Mouse (Mus musculus): ENCODE results near the gene Kazald1. TPM values are rescaled to one million over a fixed set of nuclear protein-coding genes. Genes with fewer than 3 reads are reported as not detected.

The Kazald1 gene
- polyA plus RNA-seq, 1 experiment from 2014 or later, result 3.7 TPM

- Histone ChIP-seq H3K9me3 (no peaks in the 10 kb centered on the region), H3K27ac (replicated peaks) (peak overlapping the region; percentile 88), H3K27me3 (replicated peaks; ENCODE audit: low read depth, poor library complexity, severe bottlenecking) (peaks cover 86% of the 10 kb centered on the region), H3K36me3 (replicated peaks) (no peaks in the 10 kb centered on the region), H3K4me1 (peaks cover 49% of the 10 kb centered on the region), H3K4me3 (peak overlapping the region; percentile 63)
- peak; percentile 88 for DNase-seq (ENCODE audit: low spot score)
- WGBS, result 10% methylated on average over 20 of the region's 20 CpGs
Measured at GRCm38 (mm10) chr19:45073871-45074542, 1.0 kb upstream of the Kazald1 start.

GRCm38 (mm10) chr19:45075323-45076035, 438 bp downstream of the Kazald1 start:
- peak; percentile 48 for DNase-seq (ENCODE audit: low spot score)
- peaks cover 87% of the 10 kb centered on the region for H3K27me3 ChIP-seq (replicated peaks; ENCODE audit: low read depth, poor library complexity, severe bottlenecking)
- H3K4me1 ChIP-seq, result peaks cover 63% of the 10 kb centered on the region
- H3K27ac ChIP-seq (replicated peaks), result peak overlapping the region; percentile 88
- peak overlapping the region; percentile 63 for H3K4me3 ChIP-seq
- no peaks in the 10 kb centered on the region for H3K36me3 ChIP-seq (replicated peaks)
- WGBS, result under 1% methylated on average over 32 of the region's 32 CpGs
- H3K9me3 ChIP-seq, result no peaks in the 10 kb centered on the region

- WGBS, result 6% methylated on average over 17 of the region's 17 CpGs
- Histone ChIP-seq H3K4me3 (peak overlapping the region; percentile 63), H3K4me1 (peaks cover 70% of the 10 kb centered on the region), H3K36me3 (replicated peaks) (no peaks in the 10 kb centered on the region), H3K27me3 (replicated peaks; ENCODE audit: low read depth, poor library complexity, severe bottlenecking) (peaks cover 87% of the 10 kb centered on the region), H3K27ac (replicated peaks) (no peak overlapping the region), H3K9me3 (no peaks in the 10 kb centered on the region)
- no peak for DNase-seq (ENCODE audit: low spot score)
Measured at GRCm38 (mm10) chr19:45076036-45076575, 1.1 kb downstream of the Kazald1 start.

- peak overlapping the region; percentile 0; the same call in 1 of the 2 replicates for H3K27ac ChIP-seq (replicated peaks)
- DNase-seq (ENCODE audit: low spot score), result peak; percentile 82
- under 1% methylated on average over 62 of the region's 62 CpGs for WGBS
- peak overlapping the region; percentile 63 for H3K4me3 ChIP-seq
- peaks cover 74% of the 10 kb centered on the region for H3K4me1 ChIP-seq
- peaks cover 87% of the 10 kb centered on the region for H3K27me3 ChIP-seq (replicated peaks; ENCODE audit: low read depth, poor library complexity, severe bottlenecking)
- no peaks in the 10 kb centered on the region for H3K36me3 ChIP-seq (replicated peaks)
- H3K9me3 ChIP-seq, result no peaks in the 10 kb centered on the region
Measured at GRCm38 (mm10) chr19:45076586-45077510, 1.8 kb downstream of the Kazald1 start.

GRCm38 (mm10) chr19:45077742-45078645, 3.0 kb downstream of the Kazald1 start:
- no peaks in the 10 kb centered on the region for H3K36me3 ChIP-seq (replicated peaks)
- H3K4me1 ChIP-seq, result peaks cover 78% of the 10 kb centered on the region
- peaks cover 91% of the 10 kb centered on the region for H3K27me3 ChIP-seq (replicated peaks; ENCODE audit: low read depth, poor library complexity, severe bottlenecking)
- H3K4me3 ChIP-seq, result peak overlapping the region; percentile 63; the same call in 1 of the 2 replicates
- 4% methylated on average over 20 of the region's 20 CpGs for WGBS
- peak; percentile 53 for DNase-seq (ENCODE audit: low spot score)
- H3K27ac ChIP-seq (replicated peaks), result no peak overlapping the region
- H3K9me3 ChIP-seq, result no peaks in the 10 kb centered on the region

- peak overlapping the region; percentile 51 for H3K4me3 ChIP-seq
- peaks cover 84% of the 10 kb centered on the region for H3K4me1 ChIP-seq
- no peaks in the 10 kb centered on the region for H3K36me3 ChIP-seq (replicated peaks)
- H3K27ac ChIP-seq (replicated peaks), result no peak overlapping the region
- DNase-seq (ENCODE audit: low spot score), result peak; percentile 52
- H3K9me3 ChIP-seq, result no peaks in the 10 kb centered on the region
- 5% methylated on average over 17 of the region's 17 CpGs for WGBS
- peaks cover 92% of the 10 kb centered on the region for H3K27me3 ChIP-seq (replicated peaks; ENCODE audit: low read depth, poor library complexity, severe bottlenecking)
Measured at GRCm38 (mm10) chr19:45078971-45079764, 4.1 kb downstream of the Kazald1 start.

- H3K27ac ChIP-seq (replicated peaks), result peak overlapping the region; percentile 49; the same call in 1 of the 2 replicates
- no peaks in the 10 kb centered on the region for H3K36me3 ChIP-seq (replicated peaks)
- H3K27me3 ChIP-seq (replicated peaks; ENCODE audit: low read depth, poor library complexity, severe bottlenecking), result peaks cover 99% of the 10 kb centered on the region
- peak; percentile 72 for DNase-seq (ENCODE audit: low spot score)
- no peaks in the 10 kb centered on the region for H3K9me3 ChIP-seq
- H3K4me1 ChIP-seq, result peaks cover 82% of the 10 kb centered on the region
- WGBS, result under 1% methylated on average over 45 of the region's 45 CpGs
- H3K4me3 ChIP-seq, result peak overlapping the region; percentile 51
Measured at GRCm38 (mm10) chr19:45079769-45080515, 4.9 kb downstream of the Kazald1 start.

GRCm38 (mm10) chr19:45080711-45081110, 5.7 kb downstream of the Kazald1 start:
- DNase-seq (ENCODE audit: low spot score), result peak; percentile 41
- under 1% methylated on average over 17 of the region's 17 CpGs for WGBS
- H3K9me3 ChIP-seq, result no peaks in the 10 kb centered on the region

GRCm38 (mm10) chr19:45081279-45081678, 6.2 kb downstream of the Kazald1 start:
- Histone ChIP-seq H3K27me3 (replicated peaks; ENCODE audit: low read depth, poor library complexity, severe bottlenecking) (peaks cover 100% of the 10 kb centered on the region), H3K36me3 (replicated peaks) (no peaks in the 10 kb centered on the region), H3K9me3 (no peaks in the 10 kb centered on the region), H3K4me3 (peak overlapping the region; percentile 51), H3K27ac (replicated peaks) (no peak overlapping the region), H3K4me1 (peaks cover 79% of the 10 kb centered on the region)
- under 1% methylated on average over 5 of the region's 5 CpGs for WGBS
- peak; percentile 86 for DNase-seq (ENCODE audit: low spot score)

More at GRCm38 (mm10) chr19:45080711-45081110, 5.7 kb downstream of the Kazald1 start:
- Histone ChIP-seq H3K27ac (replicated peaks) (no peak overlapping the region), H3K27me3 (replicated peaks; ENCODE audit: low read depth, poor library complexity, severe bottlenecking) (peaks cover 100% of the 10 kb centered on the region), H3K4me1 (peaks cover 82% of the 10 kb centered on the region), H3K36me3 (replicated peaks) (no peaks in the 10 kb centered on the region), H3K4me3 (peak overlapping the region; percentile 51)

GRCm38 (mm10) chr19:45081841-45082550, 7.0 kb downstream of the Kazald1 start:
- no peak overlapping the region for H3K27ac ChIP-seq (replicated peaks)
- no peaks in the 10 kb centered on the region for H3K36me3 ChIP-seq (replicated peaks)
- peaks cover 75% of the 10 kb centered on the region for H3K4me1 ChIP-seq
- H3K9me3 ChIP-seq, result no peaks in the 10 kb centered on the region
- no peak overlapping the region for H3K4me3 ChIP-seq
- peak; percentile 75 for DNase-seq (ENCODE audit: low spot score)
- peaks cover 100% of the 10 kb centered on the region for H3K27me3 ChIP-seq (replicated peaks; ENCODE audit: low read depth, poor library complexity, severe bottlenecking)
- WGBS, result 14% methylated on average over 11 of the region's 11 CpGs
